Mouse (Mus musculus): ENCODE data around the gene Vmn2r83.
"Not testable (repeated sequence)": the region's sequence is repeated elsewhere in the genome, so short reads cannot be mapped to it uniquely, and the experiment has no call there.

Gene Vmn2r83

GRCm38 (mm10) chr10:79468431-79468830 lies at the start of gene Vmn2r83:
Gene Vmn2r83 (plus strand): TSS chr10:79468731.
- no peak for DNase-seq (ENCODE audit: low spot score)

- DNase-seq (ENCODE audit: low spot score), result not testable (repeated sequence)
Measured at GRCm38 (mm10) chr10:79435141-79435820, 33.2 kb upstream of the Vmn2r83 start.

- DNase-seq (ENCODE audit: low spot score), result no peak
Measured at GRCm38 (mm10) chr10:79495886-79496285, 27.4 kb downstream of the Vmn2r83 start.

- DNase-seq (ENCODE audit: low spot score), result no peak
Measured at GRCm38 (mm10) chr10:79496701-79497288, 28.3 kb downstream of the Vmn2r83 start.

- peak; percentile 21 for DNase-seq (ENCODE audit: low spot score)
Measured at GRCm38 (mm10) chr10:79502830-79503644, 34.5 kb downstream of the Vmn2r83 start.

DNA sequence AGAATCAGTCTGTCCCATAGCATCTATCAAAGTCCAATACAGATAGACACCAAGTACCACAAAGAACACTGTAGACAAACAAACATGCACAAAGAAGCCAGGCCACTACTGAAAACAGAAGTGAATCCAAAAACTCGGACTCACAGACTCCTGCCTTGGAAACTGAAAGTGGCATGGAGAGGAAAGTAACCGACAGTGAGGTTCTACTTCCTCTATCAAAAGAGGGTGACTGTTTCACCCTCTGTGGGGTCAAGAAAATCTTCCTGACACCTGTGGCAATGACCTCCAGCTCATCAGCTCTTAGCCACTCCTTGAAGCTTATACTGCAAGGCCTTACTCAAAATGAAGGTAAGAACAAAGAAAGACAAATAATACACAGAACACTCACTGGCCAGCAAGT lies 38.2 kb downstream of the Vmn2r83 start:
- DNase-seq (ENCODE audit: low spot score), result no peak

DNA sequence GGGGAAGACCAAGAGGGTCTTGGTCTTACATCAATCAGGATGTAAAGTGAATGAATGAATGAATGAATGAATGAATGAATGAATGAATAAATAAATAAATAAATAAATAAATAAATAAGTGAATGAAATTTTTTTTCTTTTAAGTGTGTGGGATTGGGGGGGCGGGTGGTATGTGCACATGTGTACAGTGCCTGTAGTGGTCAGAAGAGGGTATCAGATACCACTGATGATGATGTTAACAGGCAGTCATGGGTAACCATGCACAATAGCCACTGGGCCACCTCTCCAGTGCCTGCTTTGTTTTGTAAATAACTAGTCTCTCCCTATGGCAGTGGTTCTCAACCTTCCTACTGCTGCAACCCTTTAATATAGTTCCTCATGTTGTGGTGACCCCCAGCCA lies 55.9 kb downstream of the Vmn2r83 start:
- no peak for DNase-seq (ENCODE audit: low spot score)

GRCm38 (mm10) chr10:79525456-79526325 lies 57.2 kb downstream of the Vmn2r83 start:
- DNase-seq (ENCODE audit: low spot score), result no peak

DNA sequence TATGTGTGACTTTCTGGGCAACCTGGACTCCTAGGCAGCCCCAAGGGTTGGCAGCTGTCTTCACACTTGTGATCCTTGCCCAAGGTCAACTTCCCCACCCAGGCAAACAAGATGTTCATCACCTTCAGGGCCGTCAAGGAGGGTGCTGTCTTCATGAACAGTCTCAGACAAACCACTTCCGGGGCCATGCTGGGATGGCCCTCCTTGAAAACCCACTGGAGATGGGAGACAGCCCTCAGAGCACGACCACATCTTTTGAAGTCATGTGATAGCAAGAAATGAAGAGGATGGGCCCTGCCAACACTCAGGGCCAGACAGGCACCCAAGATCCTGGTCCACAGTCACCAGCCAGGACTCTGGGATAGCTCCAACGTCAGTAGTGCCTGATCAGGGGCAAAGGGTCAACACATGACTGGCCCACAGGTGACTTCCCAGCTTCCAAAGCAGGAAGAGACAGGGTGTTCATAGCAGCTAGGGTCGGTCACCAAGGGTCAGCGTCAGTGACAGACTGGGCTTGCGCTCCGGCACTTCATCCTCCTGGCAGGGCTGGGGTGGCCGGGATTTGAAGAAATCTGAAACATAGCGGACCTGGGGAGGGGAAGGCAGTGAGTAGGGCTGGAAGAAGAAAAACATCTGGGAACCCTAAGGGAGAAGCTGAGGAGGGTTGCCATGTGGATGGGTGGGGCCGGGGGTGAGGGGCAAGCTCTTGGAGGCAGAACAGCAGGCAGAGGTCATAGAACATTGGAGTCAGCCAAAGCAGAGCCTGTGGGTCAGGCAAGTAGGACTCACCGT lies 58.3 kb downstream of the Vmn2r83 start:
- no peak for DNase-seq (ENCODE audit: low spot score)

GRCm38 (mm10) chr10:79527453-79527845 lies 58.9 kb downstream of the Vmn2r83 start:
- no peak for DNase-seq (ENCODE audit: low spot score)

GRCm38 (mm10) chr10:79528081-79528480 lies 59.5 kb downstream of the Vmn2r83 start:
- no peak for DNase-seq (ENCODE audit: low spot score)

DNA sequence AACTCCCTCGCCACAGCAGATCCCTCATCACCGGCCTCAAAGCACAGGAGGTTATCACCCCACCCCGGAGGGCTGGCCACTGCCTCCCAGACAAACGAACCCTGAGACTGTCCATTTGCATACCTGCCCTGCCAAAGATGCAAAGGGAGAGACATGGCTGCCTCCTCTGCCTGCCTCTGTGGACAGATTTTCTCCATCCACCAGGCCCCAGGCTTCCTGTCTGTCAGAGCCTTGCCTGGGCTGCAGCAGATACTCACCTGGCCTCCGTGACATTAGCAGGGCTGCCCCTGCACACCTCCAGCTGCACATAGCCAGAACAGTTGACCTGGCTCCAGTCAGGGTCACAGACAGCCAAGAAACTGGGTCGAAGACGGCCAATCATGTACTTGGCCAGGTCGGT lies 61.7 kb downstream of the Vmn2r83 start:
- no peak for DNase-seq (ENCODE audit: low spot score)

DNA sequence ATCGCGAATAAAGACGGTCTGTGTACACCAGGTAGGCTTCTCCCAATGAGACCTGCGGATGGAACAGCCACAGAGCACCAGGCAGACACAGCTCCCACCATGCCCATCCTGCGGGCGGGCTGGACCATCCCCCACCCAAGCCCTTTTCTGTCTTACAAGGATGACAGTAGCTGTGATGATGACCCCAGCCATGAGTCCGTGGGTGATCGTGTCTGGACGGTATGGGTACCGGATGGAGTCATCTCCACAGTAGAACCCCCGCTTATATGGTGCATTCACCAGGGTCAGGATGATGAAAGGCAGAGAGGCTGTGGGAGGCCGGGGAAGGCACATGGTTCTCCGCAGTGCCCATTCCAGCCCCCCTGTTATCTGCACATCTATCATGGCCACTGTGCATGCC lies 62.2 kb downstream of the Vmn2r83 start:
- DNase-seq (ENCODE audit: low spot score), result no peak

DNA sequence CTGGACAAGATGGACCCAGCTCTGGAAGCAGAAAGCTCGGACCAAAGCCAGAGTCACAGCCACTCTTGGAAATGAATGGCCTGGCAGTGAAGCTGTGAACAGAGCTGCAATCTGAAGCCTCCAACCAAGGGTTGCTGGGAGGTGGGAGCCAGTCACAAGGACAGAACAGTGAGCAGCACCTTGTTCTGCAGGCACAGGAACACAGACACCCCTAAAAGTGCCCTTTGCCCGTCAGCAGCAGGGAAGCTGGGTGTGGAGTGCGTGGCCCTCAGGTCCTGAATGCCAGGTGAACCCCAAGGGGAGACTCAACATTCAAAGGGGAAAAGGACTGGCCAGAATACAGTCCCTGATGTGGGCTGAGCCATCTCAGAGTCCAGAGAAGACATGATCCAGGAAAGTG lies 63.1 kb downstream of the Vmn2r83 start:
- DNase-seq (ENCODE audit: low spot score), result no peak

- no peak for DNase-seq (ENCODE audit: low spot score)
Measured at GRCm38 (mm10) chr10:79532678-79533077, 64.1 kb downstream of the Vmn2r83 start.

DNA sequence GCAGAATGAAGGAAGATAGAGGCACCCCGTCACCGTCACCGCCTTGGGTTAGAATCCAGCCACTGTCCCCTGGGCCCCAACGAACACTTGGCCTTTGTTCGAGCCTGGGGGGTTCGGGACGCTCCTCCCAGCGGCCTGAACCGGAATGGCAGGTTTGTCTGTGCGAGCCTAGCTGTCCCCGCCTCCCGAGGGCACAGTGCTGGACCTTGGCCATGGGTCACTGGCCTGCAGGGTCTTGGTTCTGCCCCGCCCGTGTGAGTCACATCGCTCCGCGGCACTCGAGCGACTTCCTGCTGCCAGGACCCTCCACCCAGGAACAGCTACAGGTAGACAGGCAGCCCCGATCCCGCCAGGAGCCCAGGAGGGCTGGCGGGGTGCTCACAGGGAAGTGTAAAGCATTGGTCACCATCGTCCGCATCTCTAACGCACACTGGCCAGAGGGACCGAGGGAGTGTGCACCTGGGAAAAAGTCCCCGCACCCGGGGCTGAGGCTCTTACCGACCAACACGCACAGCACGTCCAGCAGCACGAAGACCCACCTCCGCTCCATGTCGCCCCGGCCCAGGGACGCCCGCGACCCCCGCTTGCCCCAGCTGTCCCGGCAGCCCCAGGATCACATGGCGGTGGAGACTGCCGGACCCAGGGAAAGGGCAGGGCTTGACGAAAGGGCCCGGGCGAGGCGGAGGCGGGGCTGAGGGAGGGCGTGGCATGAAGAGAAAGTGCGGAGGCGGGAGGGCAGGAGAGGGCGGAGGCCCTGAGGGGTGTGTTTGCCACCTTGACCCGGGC lies 64.8 kb downstream of the Vmn2r83 start, which contains the start of gene Plpp2:
TSS of gene Plpp2 (minus strand) at position 671 of the 786 bp plus-strand sequence.
- DNase-seq (ENCODE audit: low spot score), result peak; percentile 78

- DNase-seq (ENCODE audit: low spot score), result no peak
Measured at GRCm38 (mm10) chr10:79534426-79534825, 65.9 kb downstream of the Vmn2r83 start.

GRCm38 (mm10) chr10:79535431-79535830 lies 66.9 kb downstream of the Vmn2r83 start:
- DNase-seq (ENCODE audit: low spot score), result no peak

- DNase-seq (ENCODE audit: low spot score), result no peak
Measured at GRCm38 (mm10) chr10:79536461-79537080, 68.0 kb downstream of the Vmn2r83 start.

DNA sequence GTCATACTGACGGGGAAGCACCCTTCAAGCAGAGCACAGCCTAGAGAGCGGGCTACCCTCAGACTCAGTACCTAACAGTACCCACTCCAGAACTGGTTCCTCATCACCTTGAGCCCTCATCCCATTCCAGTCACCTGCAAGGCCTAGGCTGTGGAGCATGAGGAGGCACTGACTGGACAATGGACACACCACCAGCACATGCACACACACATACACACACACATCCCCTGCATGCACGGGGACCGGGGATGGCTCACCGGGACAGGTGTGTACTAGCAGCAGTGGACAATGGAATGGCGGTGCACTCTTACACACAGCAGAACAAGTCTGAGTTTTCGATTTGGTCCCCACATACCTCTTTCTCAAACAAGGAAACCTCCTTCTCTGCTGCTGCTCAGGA lies 68.7 kb downstream of the Vmn2r83 start:
- no peak for DNase-seq (ENCODE audit: low spot score)
